Mouse (Mus musculus) left cerebral cortex, postnatal 25 days (tissue): ENCODE measurements around the gene Spata13. TPM values are rescaled to one million over a fixed set of nuclear protein-coding genes. Genes with fewer than 3 reads are reported as not detected.

Experiments used
- DNase-seq, 2 experiments: peaks; one replicate each; pipeline ENCODE4 v3.0.0; 2022; ENCODE audit warnings: low spot score in 2 of 2, mixed read lengths in 1 of 2
- intact Hi-C: fragments of 180-260 bp; cut with DNase I; formaldehyde crosslinking; loops from one replicate; pipeline ENCODE4 v1.15.1; 2025
- total RNA-seq, 2 experiments: library from RNA; stranded (reverse); gene quantifications; 2 replicates each; pipeline ENCODE4 v1.2.3; 2021

Spata13 gene
- total RNA-seq, 2 experiments from 2014 or later, result 17.6 to 25.2 TPM

- DNase-seq, result no peak
- intact Hi-C loops, result no loop called here
Measured at GRCm38 (mm10) chr14:60762754-60763153, 129.0 kb downstream of the Spata13 start.

DNA sequence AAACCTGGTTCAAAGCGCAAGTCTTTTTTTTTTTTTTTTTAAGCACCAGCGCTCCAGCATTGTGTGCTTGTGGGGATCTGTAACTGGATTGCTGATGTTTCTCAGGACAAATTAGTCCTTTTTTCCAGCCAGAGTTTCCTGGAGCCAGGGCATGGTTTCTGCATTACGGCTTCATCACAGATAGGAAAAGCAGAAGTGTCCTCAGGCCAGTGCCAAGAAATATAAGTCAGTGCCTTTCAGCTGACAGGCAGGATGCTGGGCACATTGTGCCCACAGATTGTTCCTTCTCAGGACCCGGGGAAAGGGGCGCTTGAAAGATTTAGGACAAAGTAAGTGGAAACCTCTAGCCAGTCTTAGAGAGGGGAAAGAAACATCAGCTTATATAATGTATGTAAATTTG, 129.9 kb downstream of the Spata13 start:
- DNase-seq, result no peak
- intact Hi-C loops, result no loop called here

GRCm38 (mm10) chr14:60764526-60764925, 130.7 kb downstream of the Spata13 start:
- intact Hi-C loops, result no loop called here
- no peak for DNase-seq

- DNase-seq, result no peak
- intact Hi-C loops, result loop anchor here (5.0 kb wide), 1 partner anchor 253 kb away; no protein-coding TSS in a partner anchor
Measured at GRCm38 (mm10) chr14:60765025-60765424, 131.2 kb downstream of the Spata13 start.

DNA sequence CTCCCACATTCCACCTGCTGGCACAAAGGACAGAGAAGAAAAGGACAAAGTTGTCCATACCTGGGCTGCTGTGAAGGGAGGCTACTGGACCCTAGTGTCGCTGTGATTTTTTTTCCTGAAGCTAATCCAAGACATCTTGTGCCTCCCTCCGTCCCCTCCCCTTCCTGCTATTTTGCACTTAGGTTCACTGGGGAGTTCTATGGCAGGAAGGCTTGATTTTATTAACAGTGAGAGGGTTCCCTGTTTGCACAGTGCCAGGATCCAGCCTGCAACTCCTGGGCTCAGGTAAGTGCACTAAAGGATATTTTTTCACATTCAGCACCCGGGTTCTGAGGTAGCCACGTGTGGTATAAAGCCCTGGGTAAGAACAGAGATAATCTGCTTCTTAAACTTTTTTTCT, 134.1 kb downstream of the Spata13 start, which contains the start of gene C1qtnf9:
TSS of gene C1qtnf9 (plus strand) at position 251 of the 400 bp plus-strand sequence.
- DNase-seq, result no peak
- intact Hi-C loops, result loop anchor here (5.0 kb wide), 1 partner anchor 256 kb away; no protein-coding TSS in a partner anchor

DNA sequence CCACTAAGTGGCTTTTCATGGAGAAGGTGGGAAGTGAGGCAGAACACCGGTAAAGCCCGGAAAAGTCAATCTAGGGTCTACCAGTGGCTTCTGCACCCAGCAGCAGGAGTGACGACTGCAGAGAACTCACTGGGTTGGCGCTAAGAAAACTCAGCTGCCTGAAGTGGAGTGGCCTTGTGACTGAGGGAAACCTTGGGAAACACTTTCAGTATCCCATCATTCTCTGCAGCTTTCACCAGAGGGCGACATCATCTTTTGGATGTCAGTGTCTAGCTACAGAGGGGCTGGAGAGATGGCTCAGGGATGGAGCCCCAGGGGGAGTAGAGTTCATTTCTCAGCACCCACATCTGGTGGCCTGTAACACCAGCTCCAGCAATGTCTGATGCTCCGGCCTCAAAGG, 135.5 kb downstream of the Spata13 start:
- intact Hi-C loops, result loop anchor here (5.0 kb wide), 1 partner anchor 257 kb away; no protein-coding TSS in a partner anchor
- no peak for DNase-seq

DNA sequence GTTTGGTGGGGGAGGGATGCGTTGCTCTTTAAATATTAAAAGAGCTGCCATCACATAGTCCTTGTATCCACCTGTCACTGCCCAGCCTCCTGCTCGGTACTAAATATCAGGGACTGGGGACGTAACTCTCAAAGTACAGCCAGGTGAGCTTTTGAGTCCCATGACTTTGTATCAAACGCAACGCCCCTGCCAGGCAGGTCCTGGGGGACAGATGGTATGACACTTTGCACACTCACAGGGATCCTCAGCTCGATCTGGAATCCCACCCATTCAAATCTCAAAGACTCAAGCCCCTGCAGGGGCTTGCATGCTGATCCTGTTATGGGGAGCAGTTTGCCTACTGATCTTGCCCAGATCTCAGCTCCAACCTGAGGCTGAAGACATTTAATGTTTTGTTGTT, 136.8 kb downstream of the Spata13 start:
- intact Hi-C loops, result loop anchor here (2.0 kb wide), 1 partner anchor 60 kb away; no protein-coding TSS in a partner anchor
- DNase-seq, result no peak

DNA sequence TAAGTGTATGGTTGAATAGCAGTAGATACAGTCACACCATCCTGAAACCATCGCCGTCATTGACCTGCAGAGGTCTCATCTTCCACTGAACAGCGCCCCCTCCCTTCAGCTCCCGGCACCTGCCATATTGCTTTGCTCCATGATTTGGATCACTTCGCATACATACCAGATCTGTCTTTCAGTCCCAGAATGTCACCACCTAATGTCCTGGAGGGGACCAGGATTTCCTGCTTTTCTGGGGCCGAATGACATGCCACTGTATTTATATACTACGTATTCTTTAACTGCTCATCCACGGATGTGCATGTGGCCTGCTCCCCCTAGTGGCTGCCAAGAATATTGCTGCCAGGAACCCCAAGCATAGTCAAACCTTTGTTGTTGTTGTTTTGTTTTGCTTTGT, 137.3 kb downstream of the Spata13 start:
- peak; percentile 76 for DNase-seq
- intact Hi-C loops, result loop anchor here (2.0 kb wide), 1 partner anchor 60 kb away; no protein-coding TSS in a partner anchor

- intact Hi-C loops, result no loop called here
- no peak for DNase-seq
Measured at GRCm38 (mm10) chr14:60773476-60773875, 139.7 kb downstream of the Spata13 start.

GRCm38 (mm10) chr14:60776521-60776920, 142.7 kb downstream of the Spata13 start:
- intact Hi-C loops, result no loop called here
- peak in 1 of 2 experiments; percentile 43 for DNase-seq

GRCm38 (mm10) chr14:60777485-60777919, 143.7 kb downstream of the Spata13 start:
- intact Hi-C loops, result no loop called here
- no peak for DNase-seq

DNA sequence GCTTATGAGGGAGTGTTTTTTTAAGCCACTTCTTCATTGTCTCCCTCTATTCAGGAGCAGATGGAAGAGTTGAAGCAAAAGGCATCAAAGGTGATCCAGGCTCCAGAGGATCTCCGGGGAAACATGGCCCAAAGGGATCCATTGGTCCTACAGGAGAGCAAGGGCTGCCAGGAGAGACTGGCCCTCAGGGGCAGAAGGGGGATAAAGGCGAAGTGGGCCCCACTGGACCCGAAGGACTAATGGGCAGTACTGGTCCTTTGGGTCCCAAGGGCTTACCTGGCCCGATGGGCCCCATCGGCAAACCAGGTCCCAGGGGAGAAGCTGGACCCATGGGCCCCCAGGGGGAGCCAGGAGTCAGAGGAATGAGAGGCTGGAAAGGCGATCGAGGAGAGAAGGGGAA, 145.4 kb downstream of the Spata13 start:
- DNase-seq, result no peak
- intact Hi-C loops, result no loop called here

DNA sequence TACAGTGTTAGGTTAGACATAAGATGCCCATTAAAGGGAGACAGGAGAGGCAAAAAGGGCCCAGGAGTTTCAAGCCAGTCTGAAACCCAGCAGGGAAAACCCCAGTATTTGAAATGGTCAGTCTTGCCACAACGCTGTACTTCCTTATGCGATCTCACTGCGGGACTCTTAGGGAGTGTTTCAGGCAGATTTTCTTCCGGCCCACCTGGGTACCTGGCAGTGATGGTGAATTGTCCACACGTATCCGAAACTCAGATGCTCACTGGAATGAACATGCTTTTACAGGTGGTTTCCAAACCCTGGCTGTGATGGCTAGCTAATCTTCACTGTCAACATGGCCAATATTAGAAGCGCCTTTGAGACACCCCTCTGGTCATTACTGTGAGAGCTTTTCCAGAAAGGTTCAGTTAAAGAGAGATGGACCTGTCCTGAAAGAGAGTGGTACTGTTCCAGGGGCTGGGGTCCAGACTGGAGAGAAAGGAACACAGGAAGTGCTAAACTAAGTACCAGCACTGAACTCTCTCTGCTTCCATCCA, 148.4 kb downstream of the Spata13 start:
- intact Hi-C loops, result no loop called here
- DNase-seq, result no peak

DNA sequence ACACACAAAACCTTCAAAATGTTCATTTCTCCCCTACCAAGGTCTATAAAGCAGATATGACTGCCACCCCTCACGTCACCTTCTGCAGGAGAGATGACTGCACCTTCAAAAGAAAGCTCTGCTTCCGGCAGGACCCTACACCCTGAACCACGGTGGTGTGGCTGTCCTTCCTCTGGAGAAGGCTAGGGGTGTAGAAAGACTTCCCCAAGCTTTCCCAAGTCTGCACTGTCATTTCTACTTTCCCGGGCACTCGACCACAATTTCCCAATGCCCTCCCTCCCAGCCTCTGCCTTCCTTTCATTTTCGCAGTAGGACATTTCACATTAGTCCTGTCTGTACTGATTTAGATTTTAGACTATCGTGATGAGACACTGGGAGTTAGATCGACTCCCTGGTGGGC, 149.4 kb downstream of the Spata13 start:
- intact Hi-C loops, result no loop called here
- no peak for DNase-seq

- intact Hi-C loops, result no loop called here
- peak; percentile 87 to 89 for DNase-seq
Measured at GRCm38 (mm10) chr14:60784427-60785315, 150.9 kb downstream of the Spata13 start, which contains the start of gene Mipep. TSS of gene Mipep (plus strand) at chr14:60784573.

- intact Hi-C loops, result no loop called here
- DNase-seq, result peak; percentile 42 to 49
Measured at GRCm38 (mm10) chr14:60790103-60790502, 156.3 kb downstream of the Spata13 start.

GRCm38 (mm10) chr14:60796600-60797322, 163.0 kb downstream of the Spata13 start:
- intact Hi-C loops, result no loop called here
- DNase-seq, result peak in 1 of 2 experiments; percentile 51

DNA sequence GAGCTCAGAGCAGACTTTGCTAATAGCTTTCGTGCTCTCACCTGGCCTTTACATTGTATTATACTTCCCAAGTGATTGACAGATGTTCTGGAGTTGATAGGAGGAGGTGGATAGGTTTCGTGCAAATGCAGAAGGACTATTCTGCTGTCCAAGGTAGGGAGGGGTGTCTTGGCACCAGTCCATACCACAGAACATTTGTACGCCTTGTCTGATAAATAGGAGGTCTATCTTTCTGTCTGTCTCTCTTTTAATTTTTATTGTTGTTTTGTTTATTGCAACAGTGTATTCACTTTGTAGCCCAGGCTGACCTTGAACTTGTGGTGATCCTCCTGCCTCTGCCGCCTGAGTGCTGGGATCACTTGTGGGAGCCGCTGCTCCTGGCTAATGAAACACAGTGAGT, 163.8 kb downstream of the Spata13 start:
- intact Hi-C loops, result no loop called here
- no peak for DNase-seq

DNA sequence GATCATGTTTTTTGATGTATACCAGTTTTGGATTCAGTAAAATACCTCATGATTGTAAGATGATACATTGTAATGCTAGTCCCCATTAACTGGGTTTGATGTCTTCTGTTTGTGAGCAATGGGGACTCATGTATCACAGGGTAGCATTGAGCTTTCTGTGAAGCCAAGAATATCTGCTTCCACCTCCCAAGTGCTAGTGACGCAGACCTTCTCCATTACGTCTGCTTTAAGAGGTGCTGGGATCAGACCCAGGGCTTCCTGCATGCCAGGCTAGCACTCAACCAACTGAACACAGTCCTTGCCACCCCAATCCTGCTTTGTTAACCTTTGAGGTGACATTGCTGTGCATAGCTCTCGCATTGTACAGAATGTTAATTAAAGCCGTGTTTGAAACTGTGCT, 164.9 kb downstream of the Spata13 start:
- DNase-seq, result no peak
- intact Hi-C loops, result loop anchor here (1.0 to 2.0 kb wide), 3 partner anchors 286 to 496 kb away; no protein-coding TSS in a partner anchor
